Mouse (Mus musculus) E14TG2a.4 (cell line): ENCODE measurements around the gene Cpm.

Experiments used
- H3K27me3 ChIP-seq: 2 replicates; pipeline ENCODE4 v1.6.1; 2014; ENCODE audit warnings: low read length, control low read depth; ENCODE audit not compliant: insufficient read depth
- H3K36me3 ChIP-seq: 2 replicates; pipeline ENCODE4 v1.6.1; 2014; ENCODE audit warnings: low read length, control low read depth; ENCODE audit not compliant: insufficient read depth
- H3K4me1 ChIP-seq: replicated peaks from 2 replicates; pipeline ENCODE4 v1.6.1; 2014; ENCODE audit warnings: low read depth, low read length, control low read depth
- H3K4me3 ChIP-seq: replicated peaks from 2 replicates; pipeline ENCODE4 v1.5.1; 2014; ENCODE audit warnings: mild to moderate bottlenecking, low read length
- H3K9me3 ChIP-seq: 2 replicates; pipeline ENCODE4 v1.6.1; 2014; ENCODE audit warnings: low read length, control low read depth
- CTCF ChIP-seq: conservative IDR thresholded peaks from 2 replicates; pipeline ENCODE4 v1.5.1; 2014; ENCODE audit warnings: low read length
- NANOG ChIP-seq: IDR thresholded peaks from 2 replicates; pipeline ENCODE4 v1.6.1; 2014; ENCODE audit warnings: borderline replicate concordance, low read length, mixed read lengths
- POU5F1 ChIP-seq: IDR thresholded peaks from 2 replicates; pipeline ENCODE4 v1.6.1; 2014; ENCODE audit warnings: low read length, borderline replicate concordance

Cpm gene

DNA sequence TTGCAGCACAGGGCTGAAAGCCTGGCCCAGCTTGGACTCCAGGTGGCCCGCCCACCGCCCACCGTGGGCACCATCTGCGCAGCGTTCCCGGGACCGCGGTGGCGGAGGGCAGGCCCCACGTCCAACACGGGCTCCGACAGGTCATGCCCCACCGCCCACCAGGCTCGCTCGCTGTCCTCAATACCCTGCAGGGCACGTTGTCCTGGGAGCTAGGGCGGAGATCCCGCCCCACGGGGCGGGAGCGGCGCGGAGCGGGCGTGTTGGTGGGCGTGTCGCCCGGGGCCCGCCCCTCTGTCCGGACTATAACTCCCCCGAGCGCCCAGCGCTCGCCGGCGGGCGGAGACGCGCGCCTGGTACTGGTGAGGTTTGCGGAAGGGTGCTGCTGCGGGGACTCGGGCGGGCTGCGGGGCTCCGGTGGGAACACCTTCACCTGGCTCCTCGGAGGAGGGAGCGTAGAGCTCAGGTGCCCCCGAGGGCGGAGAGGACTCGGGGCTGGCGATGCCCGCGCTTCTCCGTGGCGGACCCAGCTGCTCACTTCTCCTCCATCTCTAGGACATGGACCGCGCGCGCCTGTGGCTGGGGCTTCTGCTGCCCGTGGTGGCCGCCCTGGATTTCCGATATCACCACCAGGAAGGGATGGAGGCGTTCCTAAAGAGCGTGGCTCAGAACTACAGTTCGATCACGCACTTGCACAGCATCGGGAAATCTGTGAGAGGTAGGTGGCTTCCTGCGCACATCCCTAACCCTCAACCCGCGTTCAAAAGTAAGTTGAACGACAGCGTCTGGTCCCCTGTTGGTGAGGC is at the start of gene Cpm:
TSS of gene Cpm (plus strand) at position 332 of the 803 bp plus-strand sequence.
- H3K36me3 ChIP-seq: no peaks in the 10 kb centered on the region
- peaks cover 61% of the 10 kb centered on the region for H3K27me3 ChIP-seq
- peak within 1 kb of the TSS; percentile 86 for H3K4me3 ChIP-seq
- H3K9me3 ChIP-seq: peaks cover 9% of the 10 kb centered on the region; the same call in 1 of the 2 replicates
- TF ChIP-seq NANOG: no peak
- no peak for TF ChIP-seq CTCF
- TF ChIP-seq POU5F1: no peak
- H3K4me1 ChIP-seq: peaks cover 14% of the 10 kb centered on the region

GRCm38 (mm10) chr10:117579771-117580284 is 49.5 kb upstream of the Cpm start:
- Histone ChIP-seq H3K4me1 (peaks cover 9% of the 10 kb centered on the region), H3K4me3 (no peak overlapping the region), H3K27me3 (no peaks in the 10 kb centered on the region), H3K36me3 (no peaks in the 10 kb centered on the region), H3K9me3 (no peaks in the 10 kb centered on the region)
- TF ChIP-seq NANOG (no peak), CTCF (no peak), POU5F1 (no peak)

- TF ChIP-seq NANOG: no peak
- TF ChIP-seq POU5F1: no peak
- no peak for TF ChIP-seq CTCF
- Histone ChIP-seq H3K36me3 (no peaks in the 10 kb centered on the region), H3K4me1 (peaks cover 9% of the 10 kb centered on the region), H3K27me3 (no peaks in the 10 kb centered on the region), H3K9me3 (no peaks in the 10 kb centered on the region), H3K4me3 (no peak overlapping the region)
Measured at GRCm38 (mm10) chr10:117580405-117580804, 48.9 kb upstream of the Cpm start.

DNA sequence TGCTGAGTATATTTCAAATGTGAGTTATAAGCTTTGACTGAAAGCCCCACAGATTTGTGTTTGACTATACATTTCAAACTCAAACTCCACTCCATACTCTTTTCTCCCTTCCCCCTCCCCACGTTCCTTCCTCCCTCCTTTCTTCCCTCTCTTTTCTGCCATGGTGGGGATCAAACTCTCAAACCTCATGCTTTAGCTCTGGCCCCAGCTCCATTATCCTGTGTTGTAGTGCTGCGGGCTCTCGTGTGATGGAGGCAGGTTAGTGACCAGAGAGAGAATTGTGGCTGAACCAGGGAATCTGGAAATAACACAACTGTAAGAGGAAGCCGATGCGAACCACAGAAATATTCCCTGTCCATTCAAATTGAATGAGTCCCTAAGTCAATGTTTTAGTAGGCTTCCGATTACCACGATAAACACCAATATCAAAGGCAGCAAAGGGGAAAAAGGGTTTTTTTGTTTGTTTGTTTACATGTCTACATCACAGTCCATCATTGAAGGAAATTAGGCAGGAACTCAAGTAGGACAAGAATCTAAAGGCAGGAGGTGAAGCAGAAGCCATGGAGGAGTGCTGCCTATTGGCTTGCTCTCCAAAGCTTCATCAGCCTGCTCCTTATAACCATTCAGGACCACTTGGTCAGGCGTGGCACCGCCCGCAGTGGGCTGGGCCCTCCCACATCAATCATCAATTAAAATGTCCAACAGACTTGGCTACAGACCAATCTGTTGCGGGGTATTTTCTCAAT is 48.1 kb upstream of the Cpm start:
- Histone ChIP-seq H3K36me3 (no peaks in the 10 kb centered on the region), H3K9me3 (no peaks in the 10 kb centered on the region), H3K4me1 (0 out of 2 replicates have a peak, but pooled peaks cover 5% of the 10 kb centered on the region), H3K27me3 (no peaks in the 10 kb centered on the region), H3K4me3 (no peak overlapping the region)
- no peak for TF ChIP-seq POU5F1
- no peak for TF ChIP-seq CTCF
- no peak for TF ChIP-seq NANOG

DNA sequence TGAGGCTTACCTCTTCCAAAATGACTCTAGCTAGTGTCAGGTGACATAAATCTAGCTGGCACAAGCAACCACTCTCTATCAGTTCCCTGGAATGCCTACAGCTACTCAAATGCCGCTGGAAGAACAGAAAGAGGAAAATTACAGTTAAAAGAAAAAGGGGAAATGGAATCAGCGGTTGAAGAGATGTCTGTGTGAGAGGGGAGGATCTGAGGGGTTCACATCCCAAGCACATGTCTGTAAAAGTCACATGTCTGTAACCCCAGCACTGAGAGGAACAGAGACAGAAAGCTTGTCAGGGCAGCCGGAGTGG is 47.6 kb upstream of the Cpm start:
- H3K27me3 ChIP-seq: no peaks in the 10 kb centered on the region
- no peak for TF ChIP-seq NANOG
- TF ChIP-seq POU5F1: no peak
- no peak for TF ChIP-seq CTCF
- H3K9me3 ChIP-seq: no peaks in the 10 kb centered on the region
- H3K4me3 ChIP-seq: no peak overlapping the region
- no peaks in the 10 kb centered on the region for H3K36me3 ChIP-seq
- 0 out of 2 replicates have a peak, but pooled peaks cover 5% of the 10 kb centered on the region for H3K4me1 ChIP-seq

GRCm38 (mm10) chr10:117583155-117584061 is 45.9 kb upstream of the Cpm start:
- Histone ChIP-seq H3K36me3 (no peaks in the 10 kb centered on the region), H3K4me3 (no peak overlapping the region), H3K27me3 (no peaks in the 10 kb centered on the region), H3K4me1 (0 out of 2 replicates have a peak, but pooled peaks cover 5% of the 10 kb centered on the region), H3K9me3 (no peaks in the 10 kb centered on the region)
- no peak for TF ChIP-seq CTCF

GRCm38 (mm10) chr10:117584102-117584501 is 45.2 kb upstream of the Cpm start:
- 0 out of 2 replicates have a peak, but pooled peaks cover 5% of the 10 kb centered on the region for H3K4me1 ChIP-seq
- TF ChIP-seq NANOG (no peak), CTCF (no peak), POU5F1 (no peak)

More at GRCm38 (mm10) chr10:117584102-117584501, 45.2 kb upstream of the Cpm start:
- no peak overlapping the region for H3K4me3 ChIP-seq
- H3K9me3 ChIP-seq: no peaks in the 10 kb centered on the region
- no peaks in the 10 kb centered on the region for H3K36me3 ChIP-seq
- no peaks in the 10 kb centered on the region for H3K27me3 ChIP-seq
